Mouse (Mus musculus): Measurements from ENCODE around the gene Clint1.

The Clint1 gene

GRCm38 (mm10) chr11:45883270-45883931 is 31.6 kb downstream of the Clint1 start:
- no peak for DNase-seq (ENCODE audit: low read depth, low spot score)

GRCm38 (mm10) chr11:45884029-45884428 is 32.2 kb downstream of the Clint1 start:
- peak; percentile 57 for DNase-seq (ENCODE audit: low read depth, low spot score)

DNA sequence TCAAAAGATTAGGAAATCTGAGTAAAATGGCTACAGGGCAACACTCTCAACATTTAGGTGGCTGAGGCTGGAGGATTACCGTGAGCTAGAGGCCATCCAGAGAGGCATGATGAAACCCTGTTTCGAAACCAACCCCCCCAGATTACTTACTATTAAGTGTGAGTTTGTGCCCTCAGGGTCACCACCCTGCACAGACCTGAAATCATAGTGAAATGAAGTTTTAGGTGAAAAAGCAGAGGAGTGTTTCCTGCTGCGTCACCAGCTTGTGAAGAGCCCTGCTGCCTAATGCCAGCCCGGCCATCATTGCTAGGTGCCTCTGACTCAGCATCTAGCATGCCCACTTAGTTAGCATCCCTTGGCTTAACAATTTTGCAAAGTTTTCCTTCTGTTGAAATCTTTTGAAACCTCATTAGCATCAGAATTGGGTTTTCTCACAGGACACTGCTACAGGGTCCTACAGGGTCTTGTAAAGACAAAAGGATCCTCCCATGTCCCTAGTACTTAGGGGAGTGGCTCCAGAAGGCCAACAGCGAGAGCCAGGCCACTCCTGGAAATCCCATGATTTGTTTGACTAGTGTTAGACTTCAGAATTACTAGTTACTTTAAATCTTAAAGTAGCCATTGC is 33.9 kb downstream of the Clint1 start:
- DNase-seq (ENCODE audit: low read depth, low spot score): peak; percentile 37

DNA sequence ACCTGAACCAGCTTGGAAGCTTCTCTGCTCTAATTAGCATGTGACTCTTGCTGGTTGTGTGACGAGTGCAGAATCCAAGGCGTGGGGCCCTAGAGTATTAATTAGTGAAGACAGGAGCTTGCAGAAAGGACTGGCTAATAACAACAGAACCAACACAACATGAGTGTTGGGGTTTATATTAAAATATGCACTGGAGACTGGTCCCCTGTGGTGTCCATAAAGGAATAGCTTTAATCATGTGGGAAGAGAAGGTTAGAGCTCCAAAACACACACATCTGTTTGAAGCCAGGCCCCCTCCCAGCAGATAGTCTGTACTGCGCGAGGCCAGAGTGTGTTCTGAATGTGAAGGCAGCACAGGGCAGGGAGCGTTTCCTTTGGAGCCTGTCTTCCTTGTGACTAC is 34.7 kb downstream of the Clint1 start:
- no peak for DNase-seq (ENCODE audit: low read depth, low spot score)

- DNase-seq (ENCODE audit: low read depth, low spot score): no peak
Observed at GRCm38 (mm10) chr11:45888471-45889030, 36.7 kb downstream of the Clint1 start.

DNA sequence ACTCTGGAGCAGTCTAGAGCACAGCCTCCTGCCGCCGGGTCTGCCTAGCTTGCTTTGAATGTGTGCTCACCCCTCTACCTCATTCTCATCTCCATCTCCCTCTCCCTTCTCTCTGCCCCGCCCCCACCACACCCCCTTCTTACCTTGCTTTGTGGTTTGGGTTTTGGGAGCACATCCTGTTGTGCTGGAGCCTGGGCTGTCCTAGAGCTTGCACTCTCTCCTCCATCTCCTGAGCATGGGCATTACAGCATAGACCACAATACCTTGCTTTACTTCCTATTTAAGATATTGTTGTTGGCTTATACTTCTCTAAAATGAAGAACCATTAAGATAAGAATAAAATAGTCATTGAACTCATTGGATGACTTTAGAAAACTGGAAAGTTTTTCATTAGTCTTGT is 38.1 kb downstream of the Clint1 start:
- no peak for DNase-seq (ENCODE audit: low read depth, low spot score)

- DNase-seq (ENCODE audit: low read depth, low spot score): peak; percentile 12
Observed at GRCm38 (mm10) chr11:45890423-45890822, 38.6 kb downstream of the Clint1 start.

DNA sequence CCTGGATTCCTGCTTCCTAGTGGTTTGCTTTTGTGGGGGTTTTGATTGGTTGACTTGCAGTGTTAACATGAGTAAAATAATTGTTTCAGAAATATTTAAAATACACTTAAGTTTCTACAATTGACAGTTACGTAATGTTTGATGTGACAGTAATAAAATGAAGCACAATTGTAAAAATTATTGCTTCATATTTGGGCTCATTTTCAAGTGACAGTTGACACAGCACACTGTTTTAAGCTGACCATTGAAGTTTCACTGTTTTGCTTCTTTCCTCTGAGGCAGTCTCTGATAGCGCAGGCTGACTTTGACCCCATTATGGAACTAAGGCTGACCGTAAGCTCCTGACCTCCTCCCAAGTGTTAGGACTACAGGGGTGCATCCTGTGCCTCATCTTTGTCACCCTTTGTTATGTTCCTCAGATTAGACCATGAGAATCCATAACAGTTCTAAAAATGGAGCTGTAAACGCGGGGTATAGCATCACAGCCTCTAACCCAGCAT is 41.1 kb downstream of the Clint1 start:
- no peak for DNase-seq (ENCODE audit: low read depth, low spot score)

- no peak for DNase-seq (ENCODE audit: low read depth, low spot score)
Observed at GRCm38 (mm10) chr11:45897392-45897791, 45.5 kb downstream of the Clint1 start.

DNA sequence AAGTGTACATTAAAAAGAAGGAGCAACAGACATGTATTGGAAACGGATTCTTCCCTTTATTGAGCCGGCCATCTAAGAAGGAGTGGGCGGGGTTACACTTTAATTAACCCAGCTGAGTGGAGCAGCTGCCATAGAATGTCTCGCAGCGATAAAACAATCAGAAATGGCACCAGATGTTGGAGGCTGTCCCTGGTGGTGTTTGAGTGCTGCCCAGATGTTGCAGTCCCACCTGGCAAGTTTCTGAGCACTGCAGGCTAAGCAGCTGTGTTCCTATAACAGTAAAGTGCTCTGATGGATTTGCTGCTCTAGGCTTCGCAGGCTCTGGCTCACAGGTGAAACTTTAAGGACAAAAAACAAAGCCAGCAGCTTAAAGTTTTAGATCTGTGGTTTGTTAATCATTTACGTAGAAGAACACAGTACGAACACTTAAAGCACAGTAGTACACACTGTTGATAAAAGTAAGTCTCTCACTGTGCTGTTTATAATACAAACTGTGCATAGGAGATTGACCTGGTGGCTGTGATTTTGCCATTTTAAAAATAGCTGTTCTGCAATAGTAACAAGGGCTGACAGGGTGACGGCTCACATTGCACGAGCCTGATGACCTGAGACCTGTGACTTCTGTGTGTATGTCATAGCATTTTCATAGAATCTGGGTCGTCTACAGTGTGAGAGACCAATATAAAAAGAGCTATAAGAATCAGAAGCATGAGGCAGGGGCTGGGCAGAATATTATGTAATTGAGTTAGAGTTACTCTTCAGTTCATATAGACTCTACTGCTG is 48.6 kb downstream of the Clint1 start:
- no peak for DNase-seq (ENCODE audit: low read depth, low spot score)

GRCm38 (mm10) chr11:45906109-45906786 is 54.4 kb downstream of the Clint1 start:
- no peak for DNase-seq (ENCODE audit: low read depth, low spot score)

GRCm38 (mm10) chr11:45907301-45907700 is 55.5 kb downstream of the Clint1 start:
- no peak for DNase-seq (ENCODE audit: low read depth, low spot score)

- no peak for DNase-seq (ENCODE audit: low read depth, low spot score)
Observed at GRCm38 (mm10) chr11:45908070-45908469, 56.2 kb downstream of the Clint1 start.

- no peak for DNase-seq (ENCODE audit: low read depth, low spot score)
Observed at GRCm38 (mm10) chr11:45908894-45909293, 57.0 kb downstream of the Clint1 start.

DNA sequence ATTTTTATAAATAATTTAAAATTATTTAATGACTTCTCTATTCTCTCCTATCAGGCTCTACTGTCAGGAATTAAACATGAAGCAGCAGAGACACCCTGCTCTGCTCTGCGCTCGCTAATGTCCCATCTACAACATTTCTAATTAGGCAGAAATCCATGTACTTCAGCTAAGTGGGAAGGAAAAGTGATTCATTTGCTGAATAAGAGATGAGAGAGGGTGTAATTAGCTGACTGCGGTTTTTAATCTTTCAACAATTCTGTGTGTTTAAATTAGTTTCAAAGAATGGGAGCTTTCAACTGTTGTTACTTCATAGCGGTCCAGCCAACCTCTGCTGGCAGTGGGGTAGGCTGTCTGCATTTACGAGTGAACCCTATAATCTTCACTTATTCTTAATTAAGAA is 58.9 kb downstream of the Clint1 start:
- DNase-seq (ENCODE audit: low read depth, low spot score): no peak

- no peak for DNase-seq (ENCODE audit: low read depth, low spot score)
Observed at GRCm38 (mm10) chr11:45916196-45916595, 64.3 kb downstream of the Clint1 start.

- no peak for DNase-seq (ENCODE audit: low read depth, low spot score)
Observed at GRCm38 (mm10) chr11:45918018-45918417, 66.2 kb downstream of the Clint1 start.

DNA sequence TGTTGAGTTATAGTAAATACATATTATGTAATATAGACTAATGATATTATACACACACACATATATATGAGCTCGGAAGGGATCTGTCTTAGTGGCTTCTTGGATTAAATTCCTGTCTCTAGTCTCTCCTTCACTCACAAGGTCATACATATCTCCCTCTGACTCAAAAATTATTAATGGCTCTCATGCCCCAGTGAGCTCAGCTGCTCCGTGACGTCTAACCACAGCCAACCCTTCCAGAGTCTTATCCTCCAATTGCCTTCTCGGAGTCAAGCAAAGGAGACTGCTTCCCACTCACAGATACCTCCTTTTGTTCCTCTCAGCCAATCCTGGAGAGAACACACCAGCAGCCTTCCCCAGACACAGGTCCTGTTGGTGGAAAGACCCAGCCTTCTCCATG is 67.0 kb downstream of the Clint1 start:
- DNase-seq (ENCODE audit: low read depth, low spot score): peak; percentile 21

GRCm38 (mm10) chr11:45921026-45921425 is 69.2 kb downstream of the Clint1 start:
- no peak for DNase-seq (ENCODE audit: low read depth, low spot score)

- peak; percentile 25 for DNase-seq (ENCODE audit: low read depth, low spot score)
Observed at GRCm38 (mm10) chr11:45921480-45921898, 69.6 kb downstream of the Clint1 start.

DNA sequence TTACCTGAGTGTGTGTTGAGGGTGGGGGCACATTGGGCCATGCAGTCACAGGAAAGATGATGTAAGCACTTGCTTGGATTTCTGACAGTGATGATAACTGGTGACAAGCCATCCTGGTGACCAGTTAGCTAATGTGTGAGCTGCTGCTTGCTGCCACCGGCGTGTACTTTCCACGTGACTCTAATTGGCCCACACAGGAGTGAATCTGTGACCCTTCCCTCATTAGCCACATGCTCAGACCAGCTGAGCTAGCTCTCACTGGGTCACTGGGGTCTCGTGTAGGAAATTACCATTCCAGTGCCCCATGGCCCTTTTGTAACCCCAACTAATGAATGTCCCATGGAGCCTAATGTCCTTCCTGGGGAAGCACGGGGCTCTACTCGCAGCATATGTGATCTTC is 73.6 kb downstream of the Clint1 start:
- no peak for DNase-seq (ENCODE audit: low read depth, low spot score)

GRCm38 (mm10) chr11:45926640-45927082 is 74.8 kb downstream of the Clint1 start:
- peak; percentile 91 for DNase-seq (ENCODE audit: low read depth, low spot score)

Data from ZHBTc4 (cell line).